Mouse (Mus musculus) limb, embryonic 15.5 days (tissue): ENCODE data around the gene Retnla. TPM values are rescaled to one million over a fixed set of nuclear protein-coding genes. Genes with fewer than 3 reads are reported as not detected.
"Not testable (repeated sequence)": the region's sequence is repeated elsewhere in the genome, so short reads cannot be mapped to it uniquely, and the experiment has no call there.

ENCODE experiments used
- ATAC-seq: fragments of 200-750 bp; cut with Nextera tagmentation; 2 replicates; pipeline ENCODE4 v1.8.0; 2017; ENCODE audit warnings: low read depth, moderate TSS enrichment; ENCODE audit not compliant: insufficient number of reproducible peaks, low FRiP score, low TSS enrichment
- H3K27ac ChIP-seq: fragments of 300-500 bp; sonication (generic); 2 replicates; pipeline ENCODE4 v1.5.1; 2015; ENCODE audit warnings: moderate library complexity, mild to moderate bottlenecking, inconsistent platforms
- H3K27me3 ChIP-seq: fragments of 300-500 bp; sonication (generic); 2 replicates; pipeline ENCODE4 v1.6.1; 2015; ENCODE audit warnings: inconsistent platforms
- H3K36me3 ChIP-seq: fragments of 300-500 bp; sonication (generic); 2 replicates; pipeline ENCODE4 v1.6.1; 2015; ENCODE audit warnings: inconsistent platforms
- H3K4me1 ChIP-seq: fragments of 300-500 bp; sonication (generic); 2 replicates; pipeline ENCODE4 v1.6.1; 2015; ENCODE audit warnings: inconsistent platforms
- H3K4me2 ChIP-seq: fragments of 300-500 bp; sonication (generic); 2 replicates; pipeline ENCODE4 v1.6.1; 2015; ENCODE audit warnings: mild to moderate bottlenecking, inconsistent platforms
- H3K4me3 ChIP-seq: fragments of 300-500 bp; sonication (generic); 2 replicates; pipeline ENCODE4 v1.5.1; 2015; ENCODE audit warnings: mild to moderate bottlenecking, inconsistent platforms
- H3K9ac ChIP-seq: fragments of 300-500 bp; sonication (generic); 2 replicates; pipeline ENCODE4 v1.6.1; 2015; ENCODE audit warnings: inconsistent platforms
- H3K9me3 ChIP-seq: fragments of 300-500 bp; sonication (generic); 2 replicates; pipeline ENCODE4 v1.6.1; 2016; ENCODE audit warnings: inconsistent platforms
- WGBS: fragments of 180-500 bp; shearing (Covaris S2); methylation state at CpG from one replicate; pipeline ENCODE4 v1.1.7; 2015; 5-methylcytosine and 5-hydroxymethylcytosine counted together
- polyA plus RNA-seq: library from polyadenylated mRNA; unstranded; fragments of >200 nt; fragmentation: Nextera tagmentation; extraction: Ambion mirVana; gene quantifications from 2 replicates; pipeline ENCODE4 v1.2.1, GENCODE M21; 2015

Gene Retnla
- polyA plus RNA-seq, 1 experiment from 2014 or later = not detected

DNA sequence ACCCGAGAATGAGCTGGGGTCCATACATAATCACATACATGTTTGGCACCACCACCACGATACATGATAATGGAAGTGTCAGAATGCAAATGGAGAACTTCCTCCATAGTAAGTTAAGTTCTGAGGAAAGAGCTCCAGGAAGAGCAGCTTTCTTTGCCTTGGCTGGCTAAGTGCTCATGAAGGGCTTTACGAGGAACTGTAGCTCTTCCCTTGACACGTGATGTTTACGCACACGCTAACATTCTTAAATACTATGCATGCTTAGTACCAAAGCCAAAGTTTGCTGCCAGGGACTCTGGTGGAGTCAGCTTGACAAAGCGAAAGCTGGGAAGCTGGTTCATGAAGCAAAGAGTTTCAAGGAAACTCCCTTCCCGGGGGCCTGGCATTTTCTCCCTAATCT is 10.3 kb upstream of the Retnla start:
- H3K27me3 ChIP-seq = no peaks in the 10 kb centered on the region
- 68% methylated on average over 8 of the region's 8 CpGs for WGBS
- H3K4me2 ChIP-seq = no peak overlapping the region
- no peak overlapping the region for H3K9ac ChIP-seq
- ATAC-seq = no peak
- H3K36me3 ChIP-seq = no peaks in the 10 kb centered on the region
- H3K27ac ChIP-seq = no peak overlapping the region
- H3K9me3 ChIP-seq = no peaks in the 10 kb centered on the region
- no peaks in the 10 kb centered on the region for H3K4me1 ChIP-seq
- no peak overlapping the region for H3K4me3 ChIP-seq

DNA sequence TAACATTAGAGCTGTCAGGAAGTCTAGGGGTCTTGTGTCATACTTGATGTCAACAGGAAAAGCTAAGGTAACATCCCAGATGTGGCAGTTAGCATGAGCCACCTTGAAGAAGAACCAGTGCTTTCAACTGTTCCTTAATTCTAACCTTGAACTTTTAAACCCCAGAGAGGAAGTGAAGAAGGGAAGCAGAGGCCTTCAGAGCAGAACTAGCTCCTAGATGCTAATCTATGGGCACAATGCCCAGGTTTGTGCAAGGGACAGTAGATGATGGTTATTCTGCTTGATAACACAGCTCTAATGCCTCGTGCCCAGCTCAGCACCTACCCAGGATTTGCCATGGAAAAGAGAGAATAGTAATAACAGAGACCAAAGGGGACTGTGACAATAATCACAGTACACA is 8.7 kb upstream of the Retnla start:
- not testable (repeated sequence) for H3K4me3 ChIP-seq, H3K4me2 ChIP-seq, H3K9me3 ChIP-seq, H3K4me1 ChIP-seq, H3K36me3 ChIP-seq, ATAC-seq, H3K27ac ChIP-seq, H3K27me3 ChIP-seq, H3K9ac ChIP-seq
- WGBS = 62% methylated on average over 1 of the region's 1 CpGs

DNA sequence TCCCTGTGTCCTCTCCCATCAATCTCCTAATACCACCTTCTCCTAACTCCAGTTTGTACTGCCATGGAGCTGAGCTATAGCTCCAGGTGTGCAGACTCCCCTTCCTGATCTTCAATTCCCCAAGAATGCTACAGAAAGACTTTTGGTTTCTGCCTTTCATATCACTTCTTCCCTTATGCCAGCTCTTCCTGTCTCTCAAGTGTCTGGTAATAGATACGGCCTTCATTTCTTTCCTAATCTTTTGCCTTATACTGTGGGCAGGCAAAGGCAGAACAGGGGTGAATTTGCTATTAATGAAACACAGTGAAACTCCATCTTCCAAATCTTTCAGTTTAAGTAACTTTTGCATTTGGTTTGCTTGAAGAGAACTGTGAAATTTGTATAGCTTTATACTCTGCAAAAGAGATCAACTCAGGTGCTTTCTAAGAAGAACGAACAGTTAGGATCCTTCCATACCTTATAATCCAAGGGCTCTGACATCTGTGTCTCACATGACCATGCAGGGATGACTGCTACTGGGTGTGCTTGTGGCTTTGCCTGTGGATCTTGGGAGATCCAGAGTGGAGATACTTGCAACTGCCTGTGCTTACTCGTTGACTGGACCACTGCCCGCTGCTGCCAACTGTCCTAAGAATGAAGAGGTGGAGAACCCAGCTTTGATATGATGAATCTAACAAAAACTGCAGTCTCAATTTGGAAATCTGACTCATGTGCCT is 1.5 kb downstream of the Retnla start:
- ATAC-seq = no peak
- WGBS = 84% methylated on average over 4 of the region's 4 CpGs
- H3K9me3 ChIP-seq = no peaks in the 10 kb centered on the region
- no peaks in the 10 kb centered on the region for H3K27me3 ChIP-seq
- H3K4me1 ChIP-seq = no peaks in the 10 kb centered on the region
- H3K27ac ChIP-seq = no peak overlapping the region
- H3K4me3 ChIP-seq = no peak overlapping the region
- H3K4me2 ChIP-seq = no peak overlapping the region
- no peaks in the 10 kb centered on the region for H3K36me3 ChIP-seq
- H3K9ac ChIP-seq = no peak overlapping the region

DNA sequence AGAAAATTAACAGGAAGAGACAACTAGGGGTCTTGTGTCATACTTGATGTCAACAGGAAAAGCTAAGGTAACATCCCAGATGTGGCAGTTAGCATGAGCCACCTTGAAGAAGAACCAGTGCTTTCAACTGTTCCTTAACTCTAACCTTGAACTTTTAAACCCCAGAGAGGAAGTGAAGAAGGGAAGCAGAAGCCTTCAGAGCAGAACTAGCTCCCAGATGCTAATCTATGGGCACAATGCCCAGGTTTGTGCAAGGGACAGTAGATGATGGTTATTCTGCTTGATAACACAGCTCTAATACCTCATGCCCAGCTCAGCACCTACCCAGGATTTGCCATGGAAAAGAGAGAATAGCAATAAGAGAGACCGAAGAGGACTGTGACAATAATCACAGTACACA is 22.7 kb downstream of the Retnla start:
- ATAC-seq, H3K4me1 ChIP-seq, H3K27me3 ChIP-seq, H3K9me3 ChIP-seq, H3K9ac ChIP-seq, H3K4me2 ChIP-seq, H3K36me3 ChIP-seq, H3K4me3 ChIP-seq, H3K27ac ChIP-seq: not testable (repeated sequence)
- WGBS = 95% methylated on average over 1 of the region's 1 CpGs

DNA sequence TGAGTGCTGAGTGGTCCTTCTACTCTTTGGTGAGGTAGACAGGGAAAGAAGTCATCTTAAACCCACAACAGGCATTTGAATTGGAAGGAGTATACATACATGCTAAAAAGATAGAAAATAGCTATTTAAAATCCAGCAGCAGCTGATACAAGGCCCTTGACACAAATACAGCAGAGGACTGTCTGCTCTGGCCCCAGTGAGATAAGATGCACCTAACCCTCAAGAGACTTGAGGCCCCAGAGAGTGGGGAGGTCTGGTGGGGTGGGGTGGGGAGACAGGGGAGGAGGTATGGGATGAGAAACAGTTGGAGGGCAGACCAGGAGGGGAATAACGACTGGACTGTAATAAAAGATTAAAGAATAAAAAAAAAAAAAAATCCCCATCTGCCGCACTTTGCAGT is 25.3 kb downstream of the Retnla start:
- no peak for ATAC-seq
- H3K9me3 ChIP-seq = no peaks in the 10 kb centered on the region
- H3K4me3 ChIP-seq = no peak overlapping the region
- no peak overlapping the region for H3K9ac ChIP-seq
- H3K36me3 ChIP-seq = no peaks in the 10 kb centered on the region
- H3K27me3 ChIP-seq = no peaks in the 10 kb centered on the region
- no peak overlapping the region for H3K4me2 ChIP-seq
- H3K27ac ChIP-seq = no peak overlapping the region
- H3K4me1 ChIP-seq = no peaks in the 10 kb centered on the region
- WGBS = 45% methylated on average over 2 of the region's 2 CpGs

DNA sequence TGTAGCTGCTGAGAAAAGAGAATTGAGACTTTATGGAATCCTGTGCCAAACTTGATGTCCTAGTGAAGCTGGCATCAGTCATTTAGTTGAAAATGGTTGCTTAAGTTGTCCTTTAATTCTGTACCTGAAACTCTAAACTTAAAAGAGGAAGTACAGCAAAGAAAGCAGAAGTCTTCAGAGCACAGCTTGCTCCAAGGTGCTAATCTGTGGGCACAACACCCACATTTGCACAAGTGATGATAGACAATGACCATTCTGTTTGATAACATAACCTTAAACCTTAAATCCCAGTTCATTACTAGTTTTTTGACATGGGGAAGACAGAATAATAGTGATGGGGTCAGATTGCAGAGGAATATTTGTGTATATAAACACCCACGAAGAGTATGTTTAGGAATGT is 26.3 kb downstream of the Retnla start:
- WGBS = 72% methylated on average over 1 of the region's 1 CpGs
- no peak for ATAC-seq
- no peaks in the 10 kb centered on the region for H3K36me3 ChIP-seq

DNA sequence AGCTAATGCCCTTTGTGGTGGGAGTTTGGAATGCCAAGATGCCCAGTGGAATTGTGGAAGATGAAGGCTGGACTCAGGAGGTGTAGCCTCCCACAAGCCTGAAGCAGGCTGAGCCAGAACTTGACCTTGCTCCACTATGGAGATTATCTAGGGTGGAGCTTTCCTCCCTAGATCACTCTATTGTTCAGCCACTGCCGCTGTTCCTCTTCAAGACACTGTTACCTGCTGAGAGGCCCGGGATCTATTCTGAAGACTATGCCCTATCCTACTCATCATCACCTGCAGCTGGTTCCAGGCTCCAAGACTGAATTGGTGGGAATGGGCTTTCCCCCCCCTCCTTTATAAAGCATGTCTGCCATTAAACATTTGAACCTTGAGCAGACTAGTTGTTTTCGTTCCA is 27.3 kb downstream of the Retnla start:
- Histone ChIP-seq H3K4me2 (no peak overlapping the region), H3K4me1 (no peaks in the 10 kb centered on the region), H3K4me3 (no peak overlapping the region), H3K27me3 (no peaks in the 10 kb centered on the region), H3K36me3 (no peaks in the 10 kb centered on the region), H3K9me3 (no peaks in the 10 kb centered on the region), H3K27ac (no peak overlapping the region), H3K9ac (no peak overlapping the region)
- ATAC-seq = no peak
- 75% methylated on average over 3 of the region's 3 CpGs for WGBS

More for the DNA sequence above, 26.3 kb downstream of the Retnla start:
- Histone ChIP-seq H3K27me3 (no peaks in the 10 kb centered on the region), H3K4me1 (no peaks in the 10 kb centered on the region), H3K4me2 (no peak overlapping the region), H3K27ac (no peak overlapping the region), H3K4me3 (no peak overlapping the region), H3K9ac (no peak overlapping the region), H3K9me3 (no peaks in the 10 kb centered on the region)

DNA sequence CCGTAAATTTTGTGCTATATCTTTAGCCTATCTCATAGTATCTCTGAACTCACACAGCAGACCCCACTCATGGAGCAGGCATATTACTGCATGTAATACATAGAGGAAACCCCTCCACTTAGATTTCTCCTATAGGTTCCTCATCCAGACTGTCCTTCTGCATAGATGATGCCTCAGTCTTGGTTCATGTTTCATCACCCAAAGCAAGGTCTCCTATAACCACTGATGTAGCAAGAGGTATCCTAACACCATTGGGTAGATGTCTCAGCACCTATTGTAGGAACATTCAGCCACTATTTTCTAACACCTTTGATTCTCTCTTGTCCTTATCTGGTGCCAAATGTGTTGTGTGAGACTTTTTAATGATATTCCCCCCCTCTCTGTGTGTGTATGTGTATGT is 29.4 kb downstream of the Retnla start:
- Histone ChIP-seq H3K27ac (no peak overlapping the region), H3K4me1 (no peaks in the 10 kb centered on the region), H3K27me3 (no peaks in the 10 kb centered on the region), H3K9me3 (no peaks in the 10 kb centered on the region), H3K4me3 (no peak overlapping the region), H3K4me2 (no peak overlapping the region), H3K9ac (no peak overlapping the region), H3K36me3 (no peaks in the 10 kb centered on the region)
- no peak for ATAC-seq
- WGBS = 91% methylated on average over 1 of the region's 1 CpGs

DNA sequence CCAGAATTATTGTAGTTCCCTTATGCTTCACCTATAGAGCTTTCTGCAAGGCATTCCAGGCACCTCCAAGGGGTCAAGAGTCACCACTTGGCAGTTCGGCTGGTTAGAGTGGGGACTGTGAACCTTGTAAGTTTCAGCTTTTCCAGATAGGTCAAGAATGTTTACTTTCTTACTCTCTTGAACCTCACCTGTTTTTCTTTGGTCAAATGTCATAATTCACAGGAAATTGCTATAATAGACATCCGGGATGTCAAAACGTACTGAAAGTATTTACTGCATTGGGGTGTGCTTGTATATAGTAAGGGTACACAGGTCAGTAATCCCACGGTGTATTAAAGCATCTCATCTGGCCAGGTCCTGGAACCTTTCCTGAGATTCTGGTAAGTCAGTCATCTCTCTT is 30.0 kb downstream of the Retnla start, which contains the start of gene Retnlg:
TSS of gene Retnlg (plus strand) at position 301 of the 400 bp plus-strand sequence.
- ATAC-seq = no peak
- Histone ChIP-seq H3K9ac (no peak within 1 kb of the TSS), H3K36me3 (no peaks in the 10 kb centered on the region), H3K27ac (no peak within 1 kb of the TSS), H3K4me1 (no peaks in the 10 kb centered on the region), H3K4me3 (no peak within 1 kb of the TSS), H3K27me3 (no peaks in the 10 kb centered on the region), H3K4me2 (no peak within 1 kb of the TSS), H3K9me3 (no peaks in the 10 kb centered on the region)
- WGBS = 69% methylated on average over 4 of the region's 4 CpGs

DNA sequence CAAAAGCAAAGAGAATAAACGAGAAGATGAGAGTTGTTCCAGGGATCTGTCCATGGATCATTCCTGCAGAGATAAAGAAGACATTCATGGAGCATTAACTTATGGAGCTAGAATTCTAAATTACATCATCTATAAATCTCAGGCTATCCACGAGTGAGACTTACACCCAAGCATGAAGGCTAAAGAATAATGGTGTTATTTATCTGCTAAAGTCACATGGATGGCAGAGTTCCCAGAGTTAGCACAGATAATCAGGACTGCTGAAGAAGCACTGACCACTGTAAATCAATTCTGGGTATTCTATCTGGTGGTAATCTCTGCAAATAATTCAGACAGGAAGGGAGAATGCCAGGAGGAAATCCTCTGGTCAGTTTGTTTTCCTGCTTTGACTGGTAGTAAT is 48.4 kb downstream of the Retnla start:
- Histone ChIP-seq H3K27me3 (no peaks in the 10 kb centered on the region), H3K4me2 (no peak overlapping the region), H3K4me3 (no peak overlapping the region), H3K9me3 (no peaks in the 10 kb centered on the region), H3K4me1 (no peaks in the 10 kb centered on the region), H3K27ac (no peak overlapping the region), H3K36me3 (no peaks in the 10 kb centered on the region), H3K9ac (no peak overlapping the region)
- 55% methylated on average over 2 of the region's 2 CpGs for WGBS
- no peak for ATAC-seq

Other genes starting within 250 kb of the Retnla start
- gene Trat1, start 70.5 kb upstream of the Retnla start, polyA plus RNA-seq = 0.08 TPM in 1 of 2 replicates, not detected in the other
- gene Retnlb, start 25.7 kb upstream of the Retnla start, polyA plus RNA-seq = not detected in 2 replicates
- gene Retnlg, start 30.1 kb downstream of the Retnla start, polyA plus RNA-seq = 1.4 and 1.5 TPM in 2 replicates
- 25.6 and 28.5 TPM in 2 replicates for gene Dzip3, start 151.6 kb downstream of the Retnla start, polyA plus RNA-seq
- 22.6 and 23.1 TPM in 2 replicates for gene Cip2a, start 151.6 kb downstream of the Retnla start, polyA plus RNA-seq
- 0.29 and 0.42 TPM in 2 replicates for gene Myh15, start 214.9 kb downstream of the Retnla start, polyA plus RNA-seq